Mouse (Mus musculus): Measurements from ENCODE around the gene Cenpa. TPM values are rescaled to one million over a fixed set of nuclear protein-coding genes. Genes with fewer than 3 reads are reported as not detected.

The Cenpa gene
- total RNA-seq, 1 experiment from 2014 or later = 56.1 TPM

GRCm38 (mm10) chr5:30712441-30713298 is 46.1 kb downstream of the Cenpa start:
- ATAC-seq (ENCODE audit: extremely low read depth, insufficient number of reproducible peaks, low FRiP score, poor library complexity, severe bottlenecking) = no peak

- ATAC-seq (ENCODE audit: extremely low read depth, insufficient number of reproducible peaks, low FRiP score, poor library complexity, severe bottlenecking) = no peak
These were observed 46.7 kb downstream of the Cenpa start for GRCm38 (mm10) chr5:30713299-30713675.

- no peak for ATAC-seq (ENCODE audit: extremely low read depth, insufficient number of reproducible peaks, low FRiP score, poor library complexity, severe bottlenecking)
These were observed 47.1 kb downstream of the Cenpa start for GRCm38 (mm10) chr5:30713691-30714090.

- no peak for ATAC-seq (ENCODE audit: extremely low read depth, insufficient number of reproducible peaks, low FRiP score, poor library complexity, severe bottlenecking)
These were observed 49.7 kb downstream of the Cenpa start for GRCm38 (mm10) chr5:30716311-30716710.

- ATAC-seq (ENCODE audit: extremely low read depth, insufficient number of reproducible peaks, low FRiP score, poor library complexity, severe bottlenecking) = no peak
These were observed 50.9 kb downstream of the Cenpa start for GRCm38 (mm10) chr5:30717506-30717905.

- no peak for ATAC-seq (ENCODE audit: extremely low read depth, insufficient number of reproducible peaks, low FRiP score, poor library complexity, severe bottlenecking)
These were observed 51.6 kb downstream of the Cenpa start for GRCm38 (mm10) chr5:30717991-30718703.

- no peak for ATAC-seq (ENCODE audit: extremely low read depth, insufficient number of reproducible peaks, low FRiP score, poor library complexity, severe bottlenecking)
These were observed 55.4 kb downstream of the Cenpa start for GRCm38 (mm10) chr5:30721935-30722334.

Other genes starting within 250 kb of the Cenpa start
- gene Otof, start 204.8 kb upstream of the Cenpa start, total RNA-seq (2017) = 0.12 TPM in 1 of 2 replicates, not detected in the other
- gene 1700001C02Rik, start 200.7 kb upstream of the Cenpa start, total RNA-seq (2017) = not detected in 2 replicates
- gene Cib4, start 120.9 kb upstream of the Cenpa start, total RNA-seq (2017) = not detected in 2 replicates
- gene Kcnk3, start 78.6 kb upstream of the Cenpa start, total RNA-seq (2017) = not detected in 2 replicates
- 17.8 and 21.0 TPM in 2 replicates for gene Slc35f6, start 18.8 kb upstream of the Cenpa start, total RNA-seq (2017)
- not detected in 2 replicates for gene Dpysl5, start 44.8 kb downstream of the Cenpa start, total RNA-seq (2017)
- 1.7 and 3.0 TPM in 2 replicates for gene Mapre3, start 147.9 kb downstream of the Cenpa start, total RNA-seq (2017)
- gene Tmem214, start 201.2 kb downstream of the Cenpa start, total RNA-seq (2017) = 21.4 and 22.2 TPM in 2 replicates
- 12.3 and 14.7 TPM in 2 replicates for gene Agbl5, start 221.9 kb downstream of the Cenpa start, total RNA-seq (2017)
- gene Ost4, start 241.0 kb downstream of the Cenpa start, total RNA-seq (2017) = 124 and 149 TPM in 2 replicates
- 2.1 and 2.2 TPM in 2 replicates for gene Emilin1, start 246.6 kb downstream of the Cenpa start, total RNA-seq (2017)